Mouse (Mus musculus) heart, embryonic 14.5 days (tissue): ENCODE results near the gene Aagab. TPM values are rescaled to one million over a fixed set of nuclear protein-coding genes. Genes with fewer than 3 reads are reported as not detected.

Experiments used
- ATAC-seq: fragments of 200-750 bp; cut with Nextera tagmentation; 2 replicates; pipeline ENCODE4 v1.8.0; 2017; ENCODE audit warnings: low read depth, moderate TSS enrichment; ENCODE audit not compliant: insufficient number of reproducible peaks, insufficient read depth, low FRiP score
- H3K27ac ChIP-seq, 2 experiments: fragments of 200-500 bp in 1 of 2; fragments of 300-500 bp in 1 of 2; sonication (generic) in 1 of 2; replicated peaks in 1 of 2; 2 replicates each; pipeline ENCODE4 v1.5.1; 2012 to 2014; ENCODE audit warnings: low read depth in 2 of 2, low read length in 2 of 2, control low read depth in 1 of 2, mild to moderate bottlenecking in 1 of 2, mixed read lengths in 1 of 2; ENCODE audit not compliant: control insufficient read depth in 1 of 2, insufficient read depth in 1 of 2
- H3K27me3 ChIP-seq: fragments of 300-500 bp; sonication (generic); 2 replicates; pipeline ENCODE4 v1.6.1; 2014; ENCODE audit warnings: mild to moderate bottlenecking, low read length, control low read depth; ENCODE audit not compliant: control insufficient read depth, insufficient read depth
- H3K36me3 ChIP-seq: fragments of 300-500 bp; sonication (generic); 2 replicates; pipeline ENCODE4 v1.6.1; 2014; ENCODE audit warnings: mild to moderate bottlenecking, control low read depth, low read length, mixed read lengths; ENCODE audit not compliant: control insufficient read depth, insufficient read depth
- H3K4me1 ChIP-seq, 2 experiments: fragments of 200-500 bp in 1 of 2; fragments of 300-500 bp in 1 of 2; sonication (generic) in 1 of 2; 2 replicates each; pipeline ENCODE4 v1.6.1; 2012 to 2014; ENCODE audit warnings: low read length in 2 of 2, control low read depth in 1 of 2, mixed read lengths in 1 of 2; ENCODE audit not compliant: control insufficient read depth in 2 of 2, insufficient read depth in 2 of 2
- H3K4me2 ChIP-seq: fragments of 300-500 bp; sonication (generic); 2 replicates; pipeline ENCODE4 v1.6.1; 2014; ENCODE audit warnings: mild to moderate bottlenecking, low read length
- H3K4me3 ChIP-seq, 2 experiments: fragments of 200-500 bp in 1 of 2; fragments of 300-500 bp in 1 of 2; sonication (generic) in 1 of 2; 2 replicates each; pipeline ENCODE4 v1.5.1; 2012 to 2014; ENCODE audit warnings: low read length in 2 of 2, mild to moderate bottlenecking in 2 of 2, control low read depth in 1 of 2, low read depth in 1 of 2, moderate library complexity in 1 of 2; ENCODE audit not compliant: control insufficient read depth in 1 of 2, insufficient read depth in 1 of 2
- H3K9ac ChIP-seq: fragments of 300-500 bp; sonication (generic); 2 replicates; pipeline ENCODE4 v1.6.1; 2014; ENCODE audit warnings: mild to moderate bottlenecking, low read length
- H3K9me3 ChIP-seq: fragments of 300-500 bp; sonication (generic); 2 replicates; pipeline ENCODE4 v1.6.1; 2016; ENCODE audit warnings: low read length, control low read depth; ENCODE audit not compliant: control insufficient read depth
- WGBS: fragments of 180-500 bp; shearing (Covaris S2); extraction: QIAGEN DNeasy Blood & Tissue Kit; methylation state at CpG from one replicate; pipeline ENCODE4 v1.1.7; 2014; 5-methylcytosine and 5-hydroxymethylcytosine counted together
- polyA plus RNA-seq: library from polyadenylated mRNA; unstranded; fragments of >200 nt; fragmentation: Nextera tagmentation; extraction: Ambion mirVana; gene quantifications from 2 replicates; pipeline ENCODE4 v1.2.1, GENCODE M21; 2014

Aagab gene
- polyA plus RNA-seq, 1 experiment from 2014 or later, result 28.5 TPM

- H3K9ac ChIP-seq, result no peak overlapping the region
- ATAC-seq, result no peak
- no peak overlapping the region for H3K4me2 ChIP-seq
- no peak overlapping the region for H3K4me3 ChIP-seq
- no peak overlapping the region for H3K27ac ChIP-seq
- no peaks in the 10 kb centered on the region for H3K9me3 ChIP-seq
- no peaks in the 10 kb centered on the region for H3K36me3 ChIP-seq
- H3K27me3 ChIP-seq, result no peaks in the 10 kb centered on the region
- H3K4me1 ChIP-seq, result peaks cover 19 to 46% of the 10 kb centered on the region in 2 experiments
- 69% methylated on average over 2 of the region's 2 CpGs for WGBS
These were observed 4.1 kb downstream of the Aagab start for GRCm38 (mm10) chr9:63606594-63606993.

GRCm38 (mm10) chr9:63608006-63608405 lies 5.5 kb downstream of the Aagab start:
- 75% methylated on average over 6 of the region's 6 CpGs for WGBS
- no peak for ATAC-seq
- H3K27ac ChIP-seq, result no peak overlapping the region
- H3K9ac ChIP-seq, result no peak overlapping the region
- no peaks in the 10 kb centered on the region for H3K9me3 ChIP-seq
- H3K4me1 ChIP-seq, result peaks cover 24 to 55% of the 10 kb centered on the region in 2 experiments
- no peaks in the 10 kb centered on the region for H3K27me3 ChIP-seq
- no peak overlapping the region for H3K4me3 ChIP-seq
- H3K36me3 ChIP-seq, result no peaks in the 10 kb centered on the region
- H3K4me2 ChIP-seq, result no peak overlapping the region

- Histone ChIP-seq H3K27ac (no peak overlapping the region), H3K36me3 (no peaks in the 10 kb centered on the region), H3K27me3 (no peaks in the 10 kb centered on the region), H3K4me1 (peaks cover 19 to 51% of the 10 kb centered on the region in 2 experiments), H3K9me3 (no peaks in the 10 kb centered on the region), H3K4me3 (no peak overlapping the region), H3K4me2 (no peak overlapping the region), H3K9ac (no peak overlapping the region)
- no peak for ATAC-seq
- WGBS, result 71% methylated on average over 8 of the region's 8 CpGs
These were observed 6.8 kb downstream of the Aagab start for GRCm38 (mm10) chr9:63609246-63609645.

- Histone ChIP-seq H3K4me1 (peaks cover 19 to 48% of the 10 kb centered on the region in 2 experiments), H3K27ac (no peak overlapping the region), H3K27me3 (no peaks in the 10 kb centered on the region), H3K4me2 (no peak overlapping the region), H3K9ac (no peak overlapping the region), H3K4me3 (no peak overlapping the region), H3K36me3 (no peaks in the 10 kb centered on the region), H3K9me3 (no peaks in the 10 kb centered on the region)
- ATAC-seq, result no peak
- 96% methylated on average over 2 of the region's 2 CpGs for WGBS
These were observed 7.3 kb downstream of the Aagab start for GRCm38 (mm10) chr9:63609776-63610175.

- peaks cover 19 to 45% of the 10 kb centered on the region in 2 experiments for H3K4me1 ChIP-seq
- no peak overlapping the region for H3K4me3 ChIP-seq
- no peak overlapping the region for H3K9ac ChIP-seq
- WGBS, result 91% methylated on average over 6 of the region's 6 CpGs
- H3K27ac ChIP-seq, result no peak overlapping the region
- ATAC-seq, result no peak
- no peaks in the 10 kb centered on the region for H3K27me3 ChIP-seq
- no peak overlapping the region for H3K4me2 ChIP-seq
- no peaks in the 10 kb centered on the region for H3K9me3 ChIP-seq
- no peaks in the 10 kb centered on the region for H3K36me3 ChIP-seq
These were observed 7.8 kb downstream of the Aagab start for GRCm38 (mm10) chr9:63610231-63610630.

GRCm38 (mm10) chr9:63610841-63611366 lies 8.4 kb downstream of the Aagab start:
- ATAC-seq, result peak; percentile 61
- Histone ChIP-seq H3K4me1 (peaks cover 17 to 41% of the 10 kb centered on the region in 2 experiments), H3K36me3 (no peaks in the 10 kb centered on the region), H3K4me2 (peak overlapping the region; percentile 26), H3K9ac (peak overlapping the region; percentile 52; the same call in 1 of the 2 replicates), H3K4me3 (no peak overlapping the region), H3K9me3 (no peaks in the 10 kb centered on the region), H3K27me3 (no peaks in the 10 kb centered on the region), H3K27ac (peak overlapping the region; percentile 57 to 72)
- WGBS, result 27% methylated on average over 12 of the region's 13 CpGs

GRCm38 (mm10) chr9:63611967-63612366 lies 9.5 kb downstream of the Aagab start:
- 0 out of 4 replicates have a peak overlapping the region, but pooled peaks of 1 of the 2 experiments have one; percentile 5 for H3K27ac ChIP-seq
- H3K27me3 ChIP-seq, result no peaks in the 10 kb centered on the region
- 54% methylated on average over 5 of the region's 5 CpGs for WGBS

More at GRCm38 (mm10) chr9:63611967-63612366, 9.5 kb downstream of the Aagab start:
- Histone ChIP-seq H3K4me3 (no peak overlapping the region), H3K36me3 (peaks cover 4% of the 10 kb centered on the region), H3K4me2 (no peak overlapping the region), H3K9ac (no peak overlapping the region), H3K9me3 (no peaks in the 10 kb centered on the region), H3K4me1 (peaks cover 17 to 41% of the 10 kb centered on the region in 2 experiments)
- 0 out of 2 replicates have a peak, but pooled peaks have one; percentile 22 for ATAC-seq
